Mouse (Mus musculus) T-helper 1 cell (primary cell): ENCODE results near the gene Olfr122.

Source experiments
- in situ Hi-C: fragments of 300-600 bp; cut with MboI, MseI; formaldehyde crosslinking; loops from one replicate; pipeline ENCODE4 v1.15.1; 2025; ENCODE audit warnings: high pct_unique_total_duplicates

The Olfr122 gene

DNA sequence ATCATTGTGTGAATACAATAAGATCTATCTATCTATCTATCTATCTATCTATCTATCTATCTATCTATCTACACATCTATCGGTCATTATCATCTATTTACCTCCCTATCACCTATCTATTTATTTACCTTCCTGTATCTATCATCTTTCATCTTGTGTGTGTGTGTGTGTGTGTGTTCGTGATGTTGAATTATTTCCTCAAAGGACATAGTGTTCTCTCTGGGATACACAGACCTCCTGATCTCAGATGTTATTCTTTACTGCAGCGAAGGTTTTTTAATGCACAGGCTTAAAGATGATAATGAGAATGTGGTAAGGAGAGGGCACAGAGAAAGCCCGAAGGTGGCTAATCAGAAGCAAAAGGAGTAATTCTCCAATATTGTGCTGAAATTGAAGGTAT, at the start of gene Olfr122:
TSS of gene Olfr122 (plus strand) at position 301 of the 400 bp plus-strand sequence.
- in situ Hi-C loops, result no loop called here

GRCm38 (mm10) chr17:37721508-37721907, 46.9 kb upstream of the Olfr122 start, which contains the start of gene Olfr120:
Gene Olfr120 (plus strand): TSS chr17:37721808.
- in situ Hi-C loops, result no loop called here

DNA sequence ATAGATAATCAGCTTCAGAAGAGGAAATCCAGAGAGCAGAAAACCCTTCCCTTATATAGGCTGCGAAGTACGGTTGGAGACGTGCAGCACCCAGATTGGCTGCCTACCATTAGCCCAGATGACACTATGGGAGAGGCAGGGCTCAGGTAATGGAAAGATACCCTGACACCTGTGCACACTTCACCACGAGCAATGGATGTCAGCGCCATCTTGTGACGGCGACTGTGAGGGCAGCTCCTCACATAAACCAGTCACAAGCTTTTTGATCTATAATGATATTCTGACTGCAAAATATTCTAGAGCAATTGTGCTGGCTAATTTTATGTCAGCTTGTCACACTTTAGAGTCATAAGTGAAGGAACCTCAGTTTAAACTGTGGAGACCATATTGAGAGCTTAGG, 30.3 kb upstream of the Olfr122 start:
- in situ Hi-C loops, result no loop called here

DNA sequence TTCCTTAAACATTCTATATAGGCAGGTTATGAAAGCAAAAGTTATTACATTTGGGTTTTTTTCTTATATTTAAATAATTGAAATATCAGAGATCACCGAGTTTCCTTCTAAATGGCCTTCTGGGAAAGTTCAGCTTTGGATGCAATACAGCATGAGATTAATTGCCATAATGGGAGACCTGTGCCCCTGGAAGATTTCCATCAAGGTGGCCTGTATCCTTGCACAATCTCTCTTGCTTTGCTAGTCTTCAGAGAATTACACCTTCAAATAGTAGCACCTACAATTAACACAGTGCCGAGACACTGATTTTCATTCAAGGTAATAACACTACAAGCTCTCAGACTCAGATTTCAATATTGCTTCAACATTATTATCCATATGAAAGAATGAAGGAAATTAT, 24.8 kb downstream of the Olfr122 start, which contains the start of gene Olfr123:
TSS of gene Olfr123 (plus strand) at position 301 of the 400 bp plus-strand sequence.
- in situ Hi-C loops, result no loop called here

DNA sequence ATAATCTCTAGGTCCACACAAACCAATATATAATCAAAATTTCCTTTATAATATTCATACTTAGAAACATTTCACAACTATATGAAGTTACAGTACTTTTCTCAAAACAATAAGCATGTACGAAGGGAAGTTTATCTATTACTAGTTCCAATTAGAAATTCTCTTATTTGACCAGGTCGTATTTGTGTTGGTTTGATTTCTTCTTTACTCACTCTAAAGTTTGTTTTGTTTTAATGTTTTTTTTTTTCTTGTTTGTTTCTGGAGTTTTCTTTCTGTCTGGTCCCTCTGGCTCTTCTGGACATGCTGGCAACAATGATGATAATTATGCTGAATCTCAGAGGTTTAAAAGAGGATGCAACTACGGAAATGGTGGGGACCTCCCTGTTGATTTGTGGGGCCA, 31.2 kb downstream of the Olfr122 start, which contains the start of gene Olfr124:
TSS of gene Olfr124 (plus strand) at position 301 of the 400 bp plus-strand sequence.
- in situ Hi-C loops, result no loop called here
